Mouse (Mus musculus): ENCODE data around the gene Gm45062.

- TF ChIP-seq CTCF (IDR thresholded peaks at IDR 0.05; ENCODE audit: insufficient read depth, low read depth, low read length) (no peak), POLR2A (IDR thresholded peaks at IDR 0.05; ENCODE audit: insufficient read depth, low read depth, low read length) (no peak)
Measured at GRCm38 (mm10) chr6:8286146-8286545, 26.9 kb downstream of the Gm45062 start.
